Mouse (Mus musculus): Measurements from ENCODE around the gene Socs4. TPM values are rescaled to one million over a fixed set of nuclear protein-coding genes. Genes with fewer than 3 reads are reported as not detected.
A peak's percentile ranks its signal among the peaks of the same experiment; 100 is the strongest.

The Socs4 gene
- polyA plus RNA-seq, 1 experiment from 2014 or later = 1.8 TPM

DNA sequence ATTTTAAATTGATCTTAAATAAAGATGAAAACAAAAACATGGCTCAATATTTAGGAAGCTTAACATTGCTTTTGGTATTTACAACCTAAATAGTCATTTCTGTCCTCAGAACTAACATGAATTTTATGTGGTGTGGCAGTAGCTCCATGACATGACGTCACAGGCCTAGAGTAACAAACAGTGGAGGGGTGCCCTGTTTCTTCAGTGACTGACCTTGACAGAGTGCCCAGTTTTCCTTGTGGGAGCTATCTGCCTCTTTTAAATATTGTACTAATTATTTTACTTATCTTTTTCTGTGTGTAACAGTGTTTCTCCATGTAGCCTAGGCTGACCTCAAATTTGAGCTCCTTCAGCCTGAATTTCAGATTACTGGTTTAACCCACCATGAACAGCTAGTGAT is 15.0 kb downstream of the Socs4 start:
- 82% methylated on average over 1 of the region's 1 CpGs for WGBS
- no peak for ATAC-seq (ENCODE audit: low FRiP score)
- Histone ChIP-seq H3K36me3 (peaks cover 9% of the 10 kb centered on the region), H3K9me3 (replicated peaks) (no peaks in the 10 kb centered on the region), H3K4me2 (no peak overlapping the region), H3K27ac (replicated peaks) (no peak overlapping the region), H3K4me3 (replicated peaks) (no peak overlapping the region), H3K4me1 (no peaks in the 10 kb centered on the region), H3K27me3 (replicated peaks) (no peaks in the 10 kb centered on the region), H3K9ac (replicated peaks) (no peak overlapping the region)

DNA sequence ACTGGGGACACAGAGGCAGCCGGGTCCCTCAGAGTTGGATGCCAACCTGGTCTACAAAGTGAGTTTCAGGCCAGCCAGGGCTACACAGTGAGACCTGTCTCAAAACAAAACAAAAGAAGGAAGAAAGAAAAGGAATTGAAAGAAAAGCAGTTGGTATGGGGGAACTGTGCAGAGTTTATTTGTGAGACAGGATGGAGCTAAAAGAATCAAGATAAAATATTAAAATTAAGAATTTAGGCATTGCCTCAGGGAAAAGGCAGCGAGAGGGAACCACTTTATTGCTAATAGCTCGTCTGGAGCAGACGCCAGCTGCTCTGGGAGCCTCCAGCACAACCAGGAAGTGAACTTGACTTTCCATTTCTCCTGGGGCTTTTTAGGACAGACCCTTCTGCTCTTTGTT is 17.4 kb downstream of the Socs4 start:
- WGBS = 35% methylated on average over 4 of the region's 4 CpGs
- ATAC-seq (ENCODE audit: low FRiP score) = no peak
- H3K9ac ChIP-seq (replicated peaks) = no peak overlapping the region
- peaks cover 9% of the 10 kb centered on the region for H3K36me3 ChIP-seq
- no peak overlapping the region for H3K4me3 ChIP-seq (replicated peaks)
- no peaks in the 10 kb centered on the region for H3K9me3 ChIP-seq (replicated peaks)
- H3K27me3 ChIP-seq (replicated peaks) = no peaks in the 10 kb centered on the region
- peaks cover 10% of the 10 kb centered on the region for H3K4me1 ChIP-seq
- no peak overlapping the region for H3K27ac ChIP-seq (replicated peaks)
- H3K4me2 ChIP-seq = no peak overlapping the region

DNA sequence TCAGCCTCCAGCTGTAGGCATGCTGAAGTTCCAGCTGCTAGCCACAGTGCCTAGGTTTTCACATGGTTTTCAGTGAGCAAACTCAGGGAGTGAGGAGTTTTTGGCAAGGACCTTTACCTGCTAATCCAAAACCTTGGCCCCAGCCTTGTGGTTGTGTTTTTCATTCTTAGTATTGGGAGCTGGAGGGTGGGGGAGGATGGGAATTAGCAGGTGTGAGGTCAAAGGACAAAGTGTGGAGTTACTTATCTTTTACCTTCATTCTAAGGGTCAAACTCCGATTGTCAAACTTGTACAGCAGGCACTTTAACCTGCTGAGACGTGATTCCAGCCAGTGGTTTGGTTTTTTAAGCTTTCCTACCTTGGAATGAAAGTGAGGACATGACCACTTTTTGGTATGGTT is 19.5 kb downstream of the Socs4 start:
- no peak for ATAC-seq (ENCODE audit: low FRiP score)
- WGBS = 83% methylated on average over 2 of the region's 2 CpGs
- Histone ChIP-seq H3K9me3 (replicated peaks) (no peaks in the 10 kb centered on the region), H3K9ac (replicated peaks) (no peak overlapping the region), H3K36me3 (no peaks in the 10 kb centered on the region), H3K27me3 (replicated peaks) (no peaks in the 10 kb centered on the region), H3K27ac (replicated peaks) (no peak overlapping the region), H3K4me3 (replicated peaks) (no peak overlapping the region), H3K4me2 (no peak overlapping the region), H3K4me1 (peaks cover 29% of the 10 kb centered on the region)

DNA sequence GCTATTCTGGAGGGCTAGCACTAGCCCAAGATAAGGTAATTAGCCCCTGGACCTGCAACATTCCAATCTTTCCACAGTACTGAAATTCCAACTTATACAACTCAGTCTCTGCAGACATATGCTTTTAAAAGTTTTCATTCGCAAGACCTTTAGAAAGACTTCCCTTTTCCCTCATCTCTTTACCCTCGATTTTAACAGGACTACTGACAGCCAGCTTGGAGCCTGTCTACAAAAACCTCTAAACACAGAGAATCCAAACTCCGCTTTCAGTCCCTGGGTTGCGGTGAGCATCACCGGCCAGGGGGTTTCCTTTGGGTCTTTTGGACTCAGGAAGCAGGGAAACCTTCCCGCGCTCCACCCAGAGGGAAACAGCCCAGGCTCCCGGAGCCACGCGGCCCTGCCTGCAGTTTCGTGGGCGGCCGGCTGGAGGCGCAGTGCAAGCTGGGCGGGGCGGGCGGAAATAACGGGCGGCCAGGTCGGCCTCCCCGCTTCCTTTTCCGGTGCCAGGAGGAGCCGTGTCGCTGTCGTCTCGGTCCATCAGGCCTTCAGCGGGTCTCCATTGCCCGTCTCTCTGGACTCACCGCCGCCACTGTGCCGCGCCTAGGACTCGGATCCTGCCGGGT is 21.2 kb downstream of the Socs4 start, which contains the start of gene Mapk1ip1l:
Mapk1ip1l (plus strand) TSS at position 482 of the 623 bp plus-strand sequence.
- ATAC-seq (ENCODE audit: low FRiP score) = peak; percentile 91
- H3K4me3 ChIP-seq (replicated peaks) = peak within 1 kb of the TSS; percentile 99
- peak within 1 kb of the TSS; percentile 85 for H3K4me2 ChIP-seq
- H3K9me3 ChIP-seq (replicated peaks) = no peaks in the 10 kb centered on the region
- no peaks in the 10 kb centered on the region for H3K36me3 ChIP-seq
- no peaks in the 10 kb centered on the region for H3K27me3 ChIP-seq (replicated peaks)
- H3K27ac ChIP-seq (replicated peaks) = peak within 1 kb of the TSS; percentile 99
- H3K4me1 ChIP-seq = peaks cover 33% of the 10 kb centered on the region
- under 1% methylated on average over 34 of the region's 34 CpGs for WGBS
- peak within 1 kb of the TSS; percentile 100 for H3K9ac ChIP-seq (replicated peaks)

DNA sequence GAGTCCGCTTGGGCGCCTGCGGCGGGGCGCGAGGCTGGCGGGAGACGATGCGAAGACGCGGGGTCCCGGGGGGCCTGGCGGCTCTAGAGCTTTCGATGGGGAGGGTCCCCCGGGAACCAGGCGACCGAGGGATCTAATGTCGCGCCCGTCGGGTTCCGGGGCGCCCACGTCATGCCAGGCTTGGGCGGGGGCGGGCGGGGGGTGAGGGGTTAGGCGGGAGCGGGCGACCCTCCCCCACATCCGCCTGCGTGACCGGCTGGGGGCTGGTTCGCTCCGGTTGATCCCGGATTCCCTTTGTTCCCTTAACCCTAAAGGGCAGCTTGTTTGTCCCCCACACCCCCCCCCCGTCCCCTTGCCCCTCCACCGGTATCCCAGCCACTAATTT is 21.7 kb downstream of the Socs4 start:
- peaks cover 38% of the 10 kb centered on the region for H3K4me1 ChIP-seq
- peak overlapping the region; percentile 100 for H3K9ac ChIP-seq (replicated peaks)
- under 1% methylated on average over 34 of the region's 38 CpGs for WGBS
- H3K4me2 ChIP-seq = peak overlapping the region; percentile 85
- peak overlapping the region; percentile 99 for H3K27ac ChIP-seq (replicated peaks)
- H3K36me3 ChIP-seq = no peaks in the 10 kb centered on the region
- H3K4me3 ChIP-seq (replicated peaks) = peak overlapping the region; percentile 99
- H3K27me3 ChIP-seq (replicated peaks) = no peaks in the 10 kb centered on the region
- H3K9me3 ChIP-seq (replicated peaks) = no peaks in the 10 kb centered on the region
- peak; percentile 85 for ATAC-seq (ENCODE audit: low FRiP score)

DNA sequence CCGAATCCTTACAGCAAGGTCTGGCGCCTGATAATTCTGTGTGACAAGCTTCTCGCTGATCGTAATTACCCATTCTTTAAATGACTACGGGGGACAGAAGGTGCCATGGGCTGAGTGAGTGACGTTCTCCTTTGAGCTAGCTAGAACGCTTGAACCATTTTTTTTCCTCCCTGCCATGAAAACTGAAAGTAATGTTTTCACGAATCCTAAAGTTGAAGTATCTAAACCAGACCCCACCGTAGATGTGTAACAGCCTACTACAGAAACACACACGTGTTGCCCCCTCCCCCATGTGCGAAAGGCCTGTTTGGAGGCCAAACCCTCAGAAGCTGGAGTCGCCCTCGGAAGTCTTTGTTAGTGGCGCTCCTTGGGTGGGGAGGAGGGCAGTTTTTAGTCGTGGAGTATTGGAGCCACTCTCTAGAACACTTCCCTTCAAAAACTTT is 22.1 kb downstream of the Socs4 start:
- H3K27ac ChIP-seq (replicated peaks) = peak overlapping the region; percentile 99
- H3K36me3 ChIP-seq = no peaks in the 10 kb centered on the region
- peak overlapping the region; percentile 100 for H3K9ac ChIP-seq (replicated peaks)
- H3K27me3 ChIP-seq (replicated peaks) = no peaks in the 10 kb centered on the region
- peak; percentile 58 for ATAC-seq (ENCODE audit: low FRiP score)
- peak overlapping the region; percentile 99 for H3K4me3 ChIP-seq (replicated peaks)
- WGBS = 2% methylated on average over 15 of the region's 15 CpGs
- H3K4me2 ChIP-seq = peak overlapping the region; percentile 85
- H3K9me3 ChIP-seq (replicated peaks) = no peaks in the 10 kb centered on the region
- peaks cover 38% of the 10 kb centered on the region for H3K4me1 ChIP-seq

DNA sequence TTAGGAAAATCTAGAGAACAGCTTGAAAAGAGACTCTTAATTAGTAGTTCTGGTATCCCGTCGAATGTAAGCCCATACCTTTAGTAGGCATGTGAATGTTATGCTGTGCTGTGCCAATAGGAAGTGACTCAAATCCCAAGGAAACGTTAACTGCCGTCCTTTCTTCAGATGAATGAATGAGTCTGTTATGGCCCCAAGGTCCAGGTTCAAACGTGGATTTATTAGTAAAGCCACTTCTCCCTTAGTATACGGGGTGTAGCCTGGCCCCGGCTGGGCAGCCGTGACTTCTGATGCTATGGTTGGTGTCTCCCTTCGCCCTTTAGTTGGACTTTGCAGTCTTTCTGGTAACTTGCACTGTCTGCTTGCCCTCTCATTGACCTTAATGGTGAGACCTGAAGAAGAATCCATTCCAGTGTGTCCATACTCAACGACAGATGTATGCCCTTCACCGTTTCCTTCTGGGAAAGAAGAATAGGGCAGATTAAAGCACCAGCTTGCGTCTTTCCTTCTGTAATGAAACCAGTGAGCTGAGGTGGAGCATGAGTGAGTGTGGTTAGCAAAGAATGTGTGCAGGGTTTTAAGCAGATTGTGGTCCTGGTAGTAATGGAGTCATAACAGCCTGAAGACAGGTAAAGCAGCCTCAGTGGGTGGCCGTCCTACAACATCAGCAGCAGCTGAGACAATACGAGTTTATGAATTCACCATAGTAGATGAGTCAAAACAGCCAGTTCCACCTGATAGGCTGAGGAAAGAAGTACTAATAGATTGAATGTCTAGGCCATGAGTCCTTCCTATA is 26.4 kb downstream of the Socs4 start:
- Histone ChIP-seq H3K4me2 (no peak overlapping the region), H3K4me1 (peaks cover 36% of the 10 kb centered on the region), H3K9me3 (replicated peaks) (no peaks in the 10 kb centered on the region), H3K27me3 (replicated peaks) (no peaks in the 10 kb centered on the region), H3K27ac (replicated peaks) (no peak overlapping the region), H3K4me3 (replicated peaks) (no peak overlapping the region), H3K36me3 (no peaks in the 10 kb centered on the region), H3K9ac (replicated peaks) (no peak overlapping the region)
- ATAC-seq (ENCODE audit: low FRiP score) = no peak
- 80% methylated on average over 14 of the region's 14 CpGs for WGBS

DNA sequence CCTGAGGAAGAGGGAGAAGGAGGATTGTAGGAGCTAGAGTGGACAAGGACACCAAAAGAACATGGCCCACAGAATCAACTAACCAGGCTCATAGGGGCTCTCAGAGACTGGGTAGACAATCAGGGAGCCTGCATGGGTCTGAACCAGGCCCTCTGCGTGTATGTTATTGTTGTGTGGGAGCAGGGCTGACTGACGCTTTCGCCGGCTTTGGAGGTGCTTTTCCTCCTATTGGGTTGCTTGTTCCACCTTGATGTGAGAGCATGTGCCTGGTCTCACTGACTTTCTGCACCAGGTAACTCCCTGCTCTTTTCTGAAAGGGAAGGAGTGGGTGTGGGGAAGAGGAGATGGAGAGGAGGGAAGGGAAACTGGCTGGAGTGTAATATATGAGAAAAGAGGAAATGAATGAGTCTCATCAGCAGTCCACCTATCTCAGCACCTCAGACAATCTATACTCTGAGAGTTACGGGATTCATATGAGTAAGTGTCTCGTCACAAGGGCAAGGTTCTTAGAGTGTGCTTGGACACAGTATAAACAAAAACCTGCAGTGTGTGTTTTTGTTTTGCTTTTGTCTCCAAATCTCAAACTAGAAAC is 28.2 kb downstream of the Socs4 start:
- H3K4me3 ChIP-seq (replicated peaks) = no peak overlapping the region
- H3K9ac ChIP-seq (replicated peaks) = no peak overlapping the region
- 94% methylated on average over 6 of the region's 6 CpGs for WGBS
- ATAC-seq (ENCODE audit: low FRiP score) = no peak
- H3K27me3 ChIP-seq (replicated peaks) = no peaks in the 10 kb centered on the region
- H3K4me2 ChIP-seq = no peak overlapping the region
- H3K36me3 ChIP-seq = peaks cover 6% of the 10 kb centered on the region; the same call in 1 of the 2 replicates
- no peaks in the 10 kb centered on the region for H3K9me3 ChIP-seq (replicated peaks)
- H3K4me1 ChIP-seq = peaks cover 26% of the 10 kb centered on the region
- H3K27ac ChIP-seq (replicated peaks) = no peak overlapping the region

DNA sequence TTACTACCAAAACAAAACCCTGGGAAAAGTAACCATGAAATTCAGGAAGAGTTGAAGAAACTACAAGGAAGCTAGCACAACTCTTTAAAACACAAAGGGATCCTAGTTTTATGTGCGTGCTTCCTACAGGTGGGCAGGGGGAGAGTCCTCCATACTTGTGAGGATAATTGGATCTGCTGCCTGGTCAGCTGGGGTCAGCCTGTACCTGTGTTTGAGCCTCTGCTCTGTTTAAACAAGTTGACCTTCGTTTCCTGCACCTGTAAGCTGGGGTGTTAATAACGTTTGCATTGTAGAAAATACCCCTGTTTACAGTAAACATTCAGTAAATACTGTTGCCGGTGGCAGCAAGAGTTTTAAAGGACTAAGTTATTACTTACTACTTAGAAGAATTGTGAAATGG is 29.2 kb downstream of the Socs4 start:
- H3K4me2 ChIP-seq = no peak overlapping the region
- WGBS = 86% methylated on average over 4 of the region's 4 CpGs

DNA sequence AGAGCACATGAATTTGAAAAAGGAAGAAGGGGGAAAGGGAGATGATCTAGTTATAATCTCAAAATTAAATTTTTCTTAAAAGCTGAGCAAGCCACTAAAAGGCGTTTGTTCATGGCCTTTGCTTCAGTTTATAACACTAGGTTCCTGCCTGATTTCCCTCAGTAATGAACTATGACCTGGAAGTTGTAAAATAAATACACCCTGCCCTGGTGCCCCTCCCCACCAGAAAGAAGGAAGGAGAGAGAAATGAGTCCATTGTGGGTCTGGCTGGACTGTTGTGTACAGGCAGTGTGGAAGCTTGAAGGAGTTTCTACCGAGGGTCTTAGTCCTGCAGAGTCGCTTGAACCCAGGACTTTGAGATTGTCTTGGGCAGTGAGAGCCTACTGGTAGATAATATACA is 30.9 kb downstream of the Socs4 start:
- Histone ChIP-seq H3K9ac (replicated peaks) (no peak overlapping the region), H3K36me3 (peaks cover 29% of the 10 kb centered on the region), H3K27me3 (replicated peaks) (no peaks in the 10 kb centered on the region), H3K4me1 (peaks cover 12% of the 10 kb centered on the region), H3K4me3 (replicated peaks) (no peak overlapping the region), H3K9me3 (replicated peaks) (no peaks in the 10 kb centered on the region), H3K27ac (replicated peaks) (no peak overlapping the region), H3K4me2 (no peak overlapping the region)
- 87% methylated on average over 3 of the region's 3 CpGs for WGBS
- no peak for ATAC-seq (ENCODE audit: low FRiP score)

More for the DNA sequence above, 29.2 kb downstream of the Socs4 start:
- H3K9me3 ChIP-seq (replicated peaks) = no peaks in the 10 kb centered on the region
- H3K9ac ChIP-seq (replicated peaks) = no peak overlapping the region
- no peaks in the 10 kb centered on the region for H3K27me3 ChIP-seq (replicated peaks)
- peaks cover 16% of the 10 kb centered on the region for H3K36me3 ChIP-seq
- ATAC-seq (ENCODE audit: low FRiP score) = no peak
- H3K4me1 ChIP-seq = peaks cover 17% of the 10 kb centered on the region
- no peak overlapping the region for H3K4me3 ChIP-seq (replicated peaks)
- H3K27ac ChIP-seq (replicated peaks) = no peak overlapping the region

DNA sequence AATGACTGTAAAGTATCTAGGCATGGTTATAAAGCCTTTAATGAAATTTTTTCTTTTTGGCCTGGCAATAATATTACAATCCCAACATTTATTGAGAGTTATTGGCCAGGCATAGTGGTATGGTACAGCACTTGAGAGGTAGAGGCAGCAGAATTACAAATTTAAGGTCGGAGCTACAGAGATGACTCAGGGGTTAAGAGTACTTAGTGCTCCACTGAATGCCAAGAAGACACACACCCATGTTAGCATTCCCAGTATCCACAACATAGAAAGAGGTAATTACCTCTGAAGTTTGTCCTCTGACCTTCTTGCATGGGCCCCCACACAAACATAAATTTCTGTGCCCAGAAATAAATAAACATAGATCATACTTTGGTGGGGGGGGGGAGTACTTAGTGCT is 32.3 kb downstream of the Socs4 start:
- H3K4me1 ChIP-seq = peaks cover 5% of the 10 kb centered on the region; the same call in 1 of the 2 replicates
- no peak overlapping the region for H3K4me3 ChIP-seq (replicated peaks)
- no peaks in the 10 kb centered on the region for H3K9me3 ChIP-seq (replicated peaks)
- H3K4me2 ChIP-seq = no peak overlapping the region
- 98% methylated on average over 1 of the region's 1 CpGs for WGBS
- H3K9ac ChIP-seq (replicated peaks) = no peak overlapping the region
- no peak overlapping the region for H3K27ac ChIP-seq (replicated peaks)
- no peak for ATAC-seq (ENCODE audit: low FRiP score)
- H3K36me3 ChIP-seq = peaks cover 32% of the 10 kb centered on the region
- no peaks in the 10 kb centered on the region for H3K27me3 ChIP-seq (replicated peaks)
